Mouse (Mus musculus) stomach, postnatal 0 days (tissue): ENCODE measurements around the gene Morf4l1. TPM values are rescaled to one million over a fixed set of nuclear protein-coding genes. Genes with fewer than 3 reads are reported as not detected.

Source experiments
- ATAC-seq: fragments of 200-750 bp; cut with Nextera tagmentation; 2 replicates; pipeline ENCODE4 v1.8.0; 2017; ENCODE audit not compliant: low FRiP score, low TSS enrichment
- DNase-seq: peaks from one replicate; pipeline ENCODE4 v3.0.0-alpha.2; 2016; ENCODE audit warnings: low spot score
- H3K27ac ChIP-seq: fragments of 300-500 bp; sonication (generic); replicated peaks from 2 replicates; pipeline ENCODE4 v1.5.1; 2014; ENCODE audit warnings: mild to moderate bottlenecking, control low read depth
- H3K27me3 ChIP-seq: fragments of 300-500 bp; sonication (generic); 2 replicates; pipeline ENCODE4 v1.6.1; 2014; ENCODE audit warnings: low read length; ENCODE audit not compliant: control insufficient read depth, insufficient read depth
- H3K36me3 ChIP-seq: fragments of 300-500 bp; sonication (generic); 2 replicates; pipeline ENCODE4 v1.6.1; 2014; ENCODE audit warnings: low read length, mixed read lengths; ENCODE audit not compliant: control insufficient read depth, insufficient read depth
- H3K4me1 ChIP-seq: fragments of 300-500 bp; sonication (generic); replicated peaks from 2 replicates; pipeline ENCODE4 v1.6.1; 2014; ENCODE audit warnings: antibody characterized with exemption; ENCODE audit not compliant: control insufficient read depth, insufficient read depth
- H3K4me2 ChIP-seq: fragments of 300-500 bp; sonication (generic); replicated peaks from 2 replicates; pipeline ENCODE4 v1.6.1; 2014; ENCODE audit warnings: low read depth, mild to moderate bottlenecking, control low read depth, moderate library complexity
- H3K4me3 ChIP-seq: fragments of 300-500 bp; sonication (generic); 2 replicates; pipeline ENCODE4 v1.5.1; 2014; ENCODE audit warnings: low read depth, low read length, control low read depth
- H3K9ac ChIP-seq: fragments of 300-500 bp; sonication (generic); 2 replicates; pipeline ENCODE4 v1.6.1; 2014; ENCODE audit warnings: mild to moderate bottlenecking, low read length, control low read depth, mixed read lengths
- H3K9me3 ChIP-seq: fragments of 300-500 bp; sonication (generic); 2 replicates; pipeline ENCODE4 v1.6.1; 2016; ENCODE audit warnings: low read length; ENCODE audit not compliant: control insufficient read depth
- CTCF ChIP-seq: IDR thresholded peaks from 2 replicates; pipeline ENCODE4 v1.5.1; 2016; ENCODE audit warnings: antibody characterized with exemption, low read depth, mild to moderate bottlenecking, moderate library complexity
- EP300 ChIP-seq: optimal IDR thresholded peaks from 2 replicates; pipeline ENCODE3; 2016; ENCODE audit warnings: antibody characterized with exemption
- WGBS: fragments of 180-500 bp; shearing (Covaris S2); extraction: QIAGEN DNeasy Blood & Tissue Kit; methylation state at CpG from one replicate; pipeline ENCODE4 v1.1.7; 2014; 5-methylcytosine and 5-hydroxymethylcytosine counted together
- polyA plus RNA-seq: library from polyadenylated mRNA; unstranded; fragments of >200 nt; fragmentation: Nextera tagmentation; extraction: Ambion mirVana; gene quantifications from 2 replicates; pipeline ENCODE4 v1.2.1, GENCODE M21; 2015

Morf4l1 gene
- polyA plus RNA-seq, 1 experiment from 2014 or later = 225 TPM

GRCm38 (mm10) chr9:90145788-90146187 lies 31.2 kb upstream of the Morf4l1 start:
- Histone ChIP-seq H3K4me1 (no peaks in the 10 kb centered on the region), H3K27ac (no peak overlapping the region), H3K4me3 (no peak overlapping the region), H3K9me3 (no peaks in the 10 kb centered on the region), H3K27me3 (no peaks in the 10 kb centered on the region), H3K36me3 (no peaks in the 10 kb centered on the region), H3K4me2 (no peak overlapping the region), H3K9ac (no peak overlapping the region)
- ATAC-seq (peak; percentile 59; the same call in 1 of the 2 replicates), DNase-seq (no peak)
- WGBS = 42% methylated on average over 2 of the region's 2 CpGs
- no peak for TF ChIP-seq EP300
- no peak for TF ChIP-seq CTCF

GRCm38 (mm10) chr9:90136678-90136965 lies 22.0 kb upstream of the Morf4l1 start:
- Histone ChIP-seq H3K4me3 (no peak overlapping the region), H3K4me2 (no peak overlapping the region), H3K9ac (no peak overlapping the region), H3K9me3 (no peaks in the 10 kb centered on the region), H3K27me3 (no peaks in the 10 kb centered on the region), H3K4me1 (no peaks in the 10 kb centered on the region), H3K36me3 (no peaks in the 10 kb centered on the region), H3K27ac (no peak overlapping the region)
- 100% methylated on average over 1 of the region's 1 CpGs for WGBS
- TF ChIP-seq EP300 = no peak
- TF ChIP-seq CTCF = no peak
- ATAC-seq (no peak), DNase-seq (no peak)

- Histone ChIP-seq H3K4me3 (no peak overlapping the region), H3K36me3 (no peaks in the 10 kb centered on the region), H3K27me3 (no peaks in the 10 kb centered on the region), H3K4me1 (no peaks in the 10 kb centered on the region), H3K4me2 (no peak overlapping the region), H3K9ac (no peak overlapping the region), H3K27ac (no peak overlapping the region), H3K9me3 (no peaks in the 10 kb centered on the region)
- TF ChIP-seq EP300 (no peak), CTCF (no peak)
- no peak for DNase-seq
- 54% methylated on average over 9 of the region's 9 CpGs for WGBS
- no peak for ATAC-seq
Measured at GRCm38 (mm10) chr9:90135963-90136677, 21.5 kb upstream of the Morf4l1 start.

- TF ChIP-seq CTCF (no peak), EP300 (no peak)
- WGBS = 84% methylated on average over 8 of the region's 8 CpGs
Measured at GRCm38 (mm10) chr9:90135466-90135865, 20.9 kb upstream of the Morf4l1 start.

GRCm38 (mm10) chr9:90133562-90134355 lies 19.2 kb upstream of the Morf4l1 start:
- 48% methylated on average over 7 of the region's 7 CpGs for WGBS
- no peak overlapping the region for H3K9ac ChIP-seq
- no peaks in the 10 kb centered on the region for H3K9me3 ChIP-seq
- no peaks in the 10 kb centered on the region for H3K36me3 ChIP-seq
- H3K27ac ChIP-seq = no peak overlapping the region
- DNase-seq = no peak
- H3K4me3 ChIP-seq = no peak overlapping the region
- no peak for ATAC-seq
- no peak overlapping the region for H3K4me2 ChIP-seq
- H3K4me1 ChIP-seq = no peaks in the 10 kb centered on the region
- TF ChIP-seq EP300 = no peak
- no peak for TF ChIP-seq CTCF
- no peaks in the 10 kb centered on the region for H3K27me3 ChIP-seq

More at GRCm38 (mm10) chr9:90135466-90135865, 20.9 kb upstream of the Morf4l1 start:
- no peaks in the 10 kb centered on the region for H3K36me3 ChIP-seq
- no peaks in the 10 kb centered on the region for H3K27me3 ChIP-seq
- no peak overlapping the region for H3K4me2 ChIP-seq
- ATAC-seq = no peak
- no peak overlapping the region for H3K4me3 ChIP-seq
- H3K4me1 ChIP-seq = no peaks in the 10 kb centered on the region
- no peaks in the 10 kb centered on the region for H3K9me3 ChIP-seq
- H3K27ac ChIP-seq = no peak overlapping the region
- H3K9ac ChIP-seq = no peak overlapping the region
- DNase-seq = no peak

GRCm38 (mm10) chr9:90128636-90129201 lies 14.1 kb upstream of the Morf4l1 start:
- WGBS = 77% methylated on average over 6 of the region's 6 CpGs
- H3K4me1 ChIP-seq = no peaks in the 10 kb centered on the region
- no peak overlapping the region for H3K9ac ChIP-seq
- TF ChIP-seq CTCF (no peak), EP300 (no peak)
- H3K27ac ChIP-seq = no peak overlapping the region
- H3K36me3 ChIP-seq = no peaks in the 10 kb centered on the region
- DNase-seq (no peak), ATAC-seq (no peak)
- H3K4me2 ChIP-seq = no peak overlapping the region
- no peak overlapping the region for H3K4me3 ChIP-seq
- H3K9me3 ChIP-seq = no peaks in the 10 kb centered on the region
- H3K27me3 ChIP-seq = no peaks in the 10 kb centered on the region
